ENCODE assay signal across 8 mouse cellular contexts in genomic region chr11:50225611-50226378, GRCm38 (mm10). TPM values are rescaled to one million over a fixed set of nuclear protein-coding genes. Genes with fewer than 3 reads are reported as not detected.
A peak's percentile ranks its signal among the peaks of the same experiment; 100 is the strongest.
DNase-seq lines count a peak whose midpoint lies in the region; ATAC-seq and TF ChIP-seq lines count a peak whose summit lies in the region.

No protein-coding gene starts in this region.

- DNase-seq in urinary bladder, adult 18-20 months (ENCODE audit: low spot score in 2 of 2) = peak; percentile 43 to 58
- DNase-seq in urinary bladder, postnatal 4 days (ENCODE audit: low spot score in 2 of 2) = no peak
- DNase-seq in cerebellum, adult 8-10 months = peak; percentile 60
- DNase-seq in gastrocnemius, adult 2 months = peak; percentile 74
- DNase-seq in kidney, adult 9 months = peak; percentile 58
- peak; percentile 55 for DNase-seq in lung, postnatal 10 days
- DNase-seq in left cerebral cortex, adult 9 months (ENCODE audit: low spot score in 2 of 2) = no peak

- H3K4me2 ChIP-seq in stomach, embryonic 14.5 days (replicated peaks; ENCODE audit: low read depth, low read length) = peak overlapping the region; percentile 97

- ATAC-seq in stomach, embryonic 14.5 days (ENCODE audit: insufficient number of reproducible peaks, insufficient read depth, low FRiP score, low read depth) = peak; percentile 25

- peak overlapping the region; percentile 89 for H3K9ac ChIP-seq in stomach, embryonic 14.5 days (replicated peaks; ENCODE audit: low read depth, low read length)

- WGBS in stomach, embryonic 14.5 days = 3% methylated on average over 34 of the region's 34 CpGs

- H3K36me3 ChIP-seq in stomach, embryonic 14.5 days (ENCODE audit: control insufficient read depth, insufficient read depth, low read length) = no peaks in the 10 kb centered on the region

- no peaks in the 10 kb centered on the region for H3K27me3 ChIP-seq in stomach, embryonic 14.5 days (ENCODE audit: control insufficient read depth, insufficient read depth, low read length)

- peak overlapping the region; percentile 89 for H3K27ac ChIP-seq in gastrocnemius, adult 2 months
- H3K27ac ChIP-seq in stomach, embryonic 14.5 days (ENCODE audit: low read length) = peak overlapping the region; percentile 79

- no peak; the same call in 1 of the 2 replicates for TF ChIP-seq CTCF in gastrocnemius, adult 2 months (IDR thresholded peaks at IDR 0.05)

- no peaks in the 10 kb centered on the region for H3K9me3 ChIP-seq in stomach, embryonic 14.5 days (ENCODE audit: control insufficient read depth, low read depth, low read length)

- intact Hi-C loops in gastrocnemius, adult 2 months (cut with DNase I) = no loop called here

- peak overlapping the region; percentile 96 for H3K4me3 ChIP-seq in gastrocnemius, adult 2 months
- H3K4me3 ChIP-seq in stomach, embryonic 14.5 days (ENCODE audit: low read depth, low read length) = peak overlapping the region; percentile 66

- H3K4me1 ChIP-seq in stomach, embryonic 14.5 days (ENCODE audit: control insufficient read depth, insufficient read depth, low read length) = peaks cover 25% of the 10 kb centered on the region

RNA-seq across cellular contexts. Expression of gene Ltc4s, which starts 12.6 kb away (rescaled TPM):
- 1 to 10 TPM; 2.1 to 3.2 TPM for total RNA-seq in gastrocnemius, adult 2 months (2021)
- polyA plus RNA-seq in stomach, embryonic 14.5 days (2014; fragmentation: Nextera tagmentation; extraction: Ambion mirVana) = 3.9 and 4.6 TPM in 2 replicates

RNA-seq across cellular contexts. Expression of gene Mgat4b, which starts 15.1 kb away (rescaled TPM):
- total RNA-seq in gastrocnemius, adult 2 months (2021) = 10 to 100 TPM; 33.9 to 40.7 TPM
- polyA plus RNA-seq in stomach, embryonic 14.5 days (2014; fragmentation: Nextera tagmentation; extraction: Ambion mirVana) = 9.6 and 12.7 TPM in 2 replicates

RNA-seq across cellular contexts. Expression of gene Sqstm1, which starts 15.2 kb away (rescaled TPM):
- 100 to 1,000 TPM; 376 to 655 TPM for total RNA-seq in gastrocnemius, adult 2 months (2021)
- polyA plus RNA-seq in stomach, embryonic 14.5 days (2014; fragmentation: Nextera tagmentation; extraction: Ambion mirVana) = 173 and 188 TPM in 2 replicates

RNA-seq across cellular contexts. Expression of gene Mrnip, which starts 51.6 kb away (rescaled TPM):
- total RNA-seq in gastrocnemius, adult 2 months (2021) = 1 to 10 TPM; 2.4 to 3.1 TPM
- 15.5 and 17.3 TPM in 2 replicates for polyA plus RNA-seq in stomach, embryonic 14.5 days (2014; fragmentation: Nextera tagmentation; extraction: Ambion mirVana)

Comparison
In these comparisons a context has a peak if more than half of its experiments do, and no peak if none do; other contexts are left out.
1. DNase-seq: peak in urinary bladder, adult 18-20 months (2 of 2), cerebellum, adult 8-10 months (single experiment), gastrocnemius, adult 2 months (single experiment), kidney, adult 9 months (single experiment) and lung, postnatal 10 days (single experiment); none in urinary bladder, postnatal 4 days (0 of 2) and left cerebral cortex, adult 9 months (0 of 2).